Mouse (Mus musculus) left cerebral cortex, postnatal 4 days (tissue): ENCODE measurements around the gene Gm7168. TPM values are rescaled to one million over a fixed set of nuclear protein-coding genes. Genes with fewer than 3 reads are reported as not detected.
"Not testable (repeated sequence)": the region's sequence is repeated elsewhere in the genome, so short reads cannot be mapped to it uniquely, and the experiment has no call there.

Source experiments
- DNase-seq: peaks from one replicate; pipeline ENCODE4 v3.0.0-alpha.2; 2022
- intact Hi-C: fragments of 180-260 bp; cut with DNase I; formaldehyde crosslinking; loops from one replicate; pipeline ENCODE4 v1.15.1; 2025
- total RNA-seq, 2 experiments: library from RNA; stranded (reverse); gene quantifications; 2 replicates each; pipeline ENCODE4 v1.2.3; 2021

Gene Gm7168
- total RNA-seq, 2 experiments from 2014 or later = not detected

GRCm38 (mm10) chr17:13970796-13971195, 22.6 kb downstream of the Gm7168 start:
- intact Hi-C loops, DNase-seq: not testable (repeated sequence)

- intact Hi-C loops = no loop called here
These were observed 39.5 kb downstream of the Gm7168 start for GRCm38 (mm10) chr17:13987690-13988089.

GRCm38 (mm10) chr17:13993425-13993824, 45.3 kb downstream of the Gm7168 start:
- intact Hi-C loops, DNase-seq: not testable (repeated sequence)

More at GRCm38 (mm10) chr17:13987690-13988089, 39.5 kb downstream of the Gm7168 start:
- no peak for DNase-seq

Other genes starting within 250 kb of the Gm7168 start
- 100 to 1,000 TPM; 182 to 185 TPM for gene Afdn, start 187.8 kb upstream of the Gm7168 start, total RNA-seq
- 10 to 100 TPM; 24.6 to 30.6 TPM for gene Tcte2, start 186.5 kb upstream of the Gm7168 start, total RNA-seq
- not detected for gene Gm7356, start 55.3 kb downstream of the Gm7168 start, total RNA-seq
- not detected for gene Gm7358, start 111.2 kb downstream of the Gm7168 start, total RNA-seq